Mouse (Mus musculus) monocyte, adult 5-6 weeks (primary cell): Measurements from ENCODE around the gene Mapk14. TPM values are rescaled to one million over a fixed set of nuclear protein-coding genes. Genes with fewer than 3 reads are reported as not detected.

ENCODE experiments used
- ATAC-seq: fragments of 153-309, 156-312 bp; replicated peaks from 2 replicates; pipeline ENCODE4 v1.8.0; 2017; ENCODE audit warnings: mild to moderate bottlenecking; ENCODE audit not compliant: low TSS enrichment, insufficient number of reproducible peaks, severe bottlenecking, poor library complexity, low FRiP score
- total RNA-seq: library from RNA; stranded (forward); fragments of 200-1000, 200-491, 200-594 nt; gene quantifications from 3 replicates; pipeline ENCODE4 v1.2.3, GENCODE M21; 2017

Mapk14 gene
- total RNA-seq, 1 experiment from 2014 or later, result 181 TPM

- no peak for ATAC-seq
Observed at GRCm38 (mm10) chr17:28696641-28697040, 5.5 kb downstream of the Mapk14 start.

GRCm38 (mm10) chr17:28697290-28698195 lies 6.4 kb downstream of the Mapk14 start:
- peak; percentile 73 for ATAC-seq

DNA sequence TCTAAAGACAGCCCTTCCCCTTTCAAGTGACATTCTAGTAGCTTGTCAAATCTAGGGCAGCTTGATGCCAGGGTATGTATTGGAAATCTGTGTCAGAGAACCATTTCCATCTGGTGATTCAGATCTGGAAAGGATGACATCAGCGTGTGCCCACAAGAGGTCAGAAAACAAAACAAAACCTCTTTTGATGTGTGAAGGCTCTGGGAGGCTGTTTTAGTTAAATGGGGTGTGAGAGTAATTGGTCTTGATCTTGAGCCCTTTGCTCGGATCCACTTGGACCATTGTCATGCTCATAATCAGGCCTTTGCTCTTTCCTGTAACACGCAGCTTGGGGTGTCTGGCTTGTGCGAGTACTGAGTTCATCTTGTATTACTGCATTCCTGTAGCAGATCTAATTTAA lies 7.1 kb downstream of the Mapk14 start:
- no peak for ATAC-seq

- ATAC-seq, result no peak
Observed at GRCm38 (mm10) chr17:28698672-28699071, 7.5 kb downstream of the Mapk14 start.

DNA sequence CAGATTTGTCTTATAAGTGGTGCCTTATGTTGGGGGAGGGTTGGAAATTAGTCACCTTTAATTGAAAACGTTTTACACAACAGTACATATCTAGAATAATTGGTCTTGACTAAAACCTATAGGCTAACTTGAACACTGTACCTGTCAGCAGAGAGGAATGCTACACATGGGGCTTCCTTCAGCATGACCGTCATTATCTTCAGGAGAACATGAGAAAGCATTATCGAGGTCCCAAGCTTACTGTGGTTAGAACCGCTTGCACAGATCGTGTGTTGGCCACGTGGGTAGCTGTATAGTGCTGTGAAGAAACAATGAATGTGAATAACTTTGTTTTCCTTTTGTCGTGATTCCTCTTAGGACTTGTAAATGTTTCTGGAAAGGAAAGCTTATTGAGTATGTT lies 8.7 kb downstream of the Mapk14 start:
- ATAC-seq, result no peak

- no peak for ATAC-seq
Observed at GRCm38 (mm10) chr17:28701171-28701570, 10.0 kb downstream of the Mapk14 start.

DNA sequence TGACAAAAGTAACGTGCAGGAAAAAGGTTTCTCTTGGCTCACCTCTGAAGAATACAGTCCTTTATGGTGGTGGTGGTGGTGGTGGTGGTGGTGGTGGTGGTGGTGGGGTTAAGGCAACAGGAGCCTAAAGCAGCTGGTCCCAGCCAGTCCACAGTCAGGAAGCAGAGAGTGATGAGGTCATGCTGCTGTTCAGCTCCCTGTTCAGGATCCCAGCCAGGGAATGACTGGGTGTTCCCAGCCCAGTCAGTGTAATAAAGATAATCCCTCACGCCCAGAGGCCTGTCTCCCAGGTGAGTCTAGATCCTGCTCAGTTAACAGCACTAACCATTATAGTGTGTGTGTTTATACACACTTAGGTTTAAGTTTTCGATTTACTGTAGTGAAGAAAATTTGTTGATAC lies 10.6 kb downstream of the Mapk14 start:
- ATAC-seq, result no peak

DNA sequence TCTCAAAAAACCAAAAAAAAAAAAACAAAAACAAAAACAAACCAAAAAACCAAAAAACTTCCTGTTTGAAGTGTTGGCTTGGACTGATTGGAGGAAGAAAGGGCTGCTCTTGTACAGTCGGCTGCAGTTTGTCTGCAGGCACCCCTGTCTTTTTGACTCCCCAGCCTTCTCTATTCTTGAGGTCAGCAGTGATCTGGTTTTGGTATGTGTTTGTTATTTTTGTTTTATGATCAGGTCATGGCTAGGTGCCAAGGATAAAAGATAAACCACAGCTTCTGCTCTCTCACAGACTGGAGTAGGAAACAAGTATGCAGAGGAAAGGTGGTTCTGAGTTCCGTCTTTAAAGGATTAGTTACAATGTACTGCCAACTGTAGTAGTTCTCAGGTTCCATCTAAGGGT lies 11.5 kb downstream of the Mapk14 start:
- peak; percentile 62 for ATAC-seq

DNA sequence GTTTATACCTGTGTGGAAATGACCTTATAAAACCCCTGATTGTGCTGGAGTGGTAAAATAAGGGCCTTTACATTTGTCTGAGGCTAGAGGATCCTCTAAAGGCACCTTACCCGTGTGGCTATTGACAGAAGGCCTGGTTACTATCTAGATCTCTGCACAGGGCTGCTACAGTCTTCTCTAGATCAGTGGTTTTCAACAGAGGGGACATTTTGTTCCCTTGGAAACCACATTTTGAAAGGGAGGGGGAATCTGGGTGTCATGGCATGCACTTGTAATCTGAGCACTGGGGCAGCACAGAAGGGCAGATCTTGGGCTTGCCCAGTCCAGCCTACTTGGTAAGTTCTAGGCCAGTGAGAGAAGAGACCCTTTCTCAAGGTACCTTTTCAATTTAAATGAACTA lies 15.6 kb downstream of the Mapk14 start:
- ATAC-seq, result no peak

GRCm38 (mm10) chr17:28707136-28707627 lies 16.1 kb downstream of the Mapk14 start:
- peak; percentile 23; the same call in 1 of the 2 replicates for ATAC-seq

DNA sequence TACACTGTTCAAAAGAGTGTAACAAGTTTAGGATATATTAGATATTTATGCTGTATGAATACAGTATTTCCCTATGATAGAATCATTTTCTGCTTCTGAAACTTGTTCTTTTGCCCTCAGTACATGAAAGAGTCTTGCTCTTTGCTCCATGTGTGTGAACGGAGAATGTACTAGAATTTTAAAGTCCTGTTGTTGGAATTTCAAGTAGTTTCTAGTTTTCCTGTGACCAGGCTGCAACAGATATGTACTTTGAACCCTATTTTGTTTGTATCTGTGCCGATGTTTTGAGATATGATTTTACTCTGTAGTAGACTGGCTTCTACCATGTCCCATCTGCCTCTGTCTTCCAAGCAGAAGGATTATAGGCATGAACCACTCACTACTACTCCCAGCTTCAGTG lies 16.7 kb downstream of the Mapk14 start:
- ATAC-seq, result no peak

GRCm38 (mm10) chr17:28708989-28709388 lies 17.9 kb downstream of the Mapk14 start:
- ATAC-seq, result peak; percentile 55; the same call in 1 of the 2 replicates

DNA sequence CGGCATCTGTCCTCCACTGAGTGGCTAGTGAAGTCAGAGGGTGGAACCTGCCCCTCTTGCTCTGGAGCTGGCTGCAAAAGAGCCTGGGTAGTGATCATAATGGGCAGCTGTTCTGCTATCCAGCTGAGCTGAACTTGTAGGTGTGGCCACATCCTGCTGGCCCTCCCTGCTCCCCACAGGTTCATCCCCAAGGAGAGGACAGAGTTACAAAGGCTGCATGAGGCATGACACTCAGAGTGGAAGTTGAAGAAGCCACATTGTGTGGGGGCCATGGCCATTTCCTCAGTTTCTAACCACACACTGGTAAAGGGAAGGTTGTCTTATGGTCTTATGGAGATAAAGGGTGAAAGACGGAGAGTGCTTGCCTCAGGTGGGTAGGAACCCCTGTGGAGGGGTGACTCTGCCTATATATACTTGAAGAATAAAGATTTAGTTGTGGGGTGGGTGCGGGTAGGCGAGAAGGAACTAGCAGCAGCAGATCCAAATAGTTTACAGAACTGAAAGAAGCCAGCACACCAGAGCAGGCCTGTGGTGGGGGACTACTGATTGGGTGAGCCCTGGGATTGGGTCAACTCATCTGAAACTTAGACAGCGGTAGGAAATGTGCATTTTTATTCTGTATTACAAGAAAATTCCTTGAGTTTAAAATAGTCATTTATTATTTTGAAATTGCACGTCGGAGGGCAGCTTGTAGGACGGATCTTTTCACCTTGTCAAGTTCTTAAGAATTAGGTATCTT lies 18.6 kb downstream of the Mapk14 start:
- ATAC-seq, result peak; percentile 69

DNA sequence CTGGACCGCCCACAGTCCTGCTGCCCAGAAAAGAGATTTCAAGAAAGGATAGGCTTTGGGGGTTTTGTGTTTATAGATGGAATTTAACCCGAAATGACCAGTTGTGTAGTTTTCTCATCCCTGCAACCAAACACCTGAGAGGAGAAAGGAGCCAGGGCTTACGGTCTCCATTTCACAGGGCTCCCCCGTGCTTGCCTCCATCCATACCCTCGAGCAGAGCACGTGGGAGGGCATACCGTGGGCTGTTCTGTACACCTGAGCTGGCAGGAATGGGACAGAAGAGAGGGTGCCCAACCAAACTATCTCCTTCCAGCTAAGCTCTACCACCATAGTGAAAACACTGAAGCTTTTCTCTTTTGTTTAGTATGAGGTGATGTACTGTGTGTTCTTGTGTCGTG lies 19.2 kb downstream of the Mapk14 start:
- no peak for ATAC-seq

- no peak for ATAC-seq
Observed at GRCm38 (mm10) chr17:28711237-28711636, 20.1 kb downstream of the Mapk14 start.

DNA sequence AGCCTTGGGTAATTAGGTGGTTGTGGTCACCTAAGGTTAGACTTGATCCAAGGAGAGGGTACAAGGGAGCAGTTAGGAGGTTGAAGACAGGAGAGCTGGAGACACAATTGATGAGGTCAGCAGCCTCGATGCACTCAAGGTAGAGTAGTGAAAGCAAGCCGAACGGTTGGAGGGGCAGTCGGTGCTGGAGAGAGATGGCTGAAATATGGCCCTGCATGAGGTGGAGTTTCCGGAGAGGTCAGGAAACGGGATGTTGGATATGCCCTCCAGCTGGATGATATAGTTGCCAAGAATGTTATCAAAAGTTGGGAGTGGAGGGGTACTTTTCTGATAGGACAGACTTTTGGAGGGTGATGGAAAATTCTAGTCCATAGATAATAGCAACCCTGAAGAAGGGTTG lies 21.2 kb downstream of the Mapk14 start:
- ATAC-seq, result no peak

DNA sequence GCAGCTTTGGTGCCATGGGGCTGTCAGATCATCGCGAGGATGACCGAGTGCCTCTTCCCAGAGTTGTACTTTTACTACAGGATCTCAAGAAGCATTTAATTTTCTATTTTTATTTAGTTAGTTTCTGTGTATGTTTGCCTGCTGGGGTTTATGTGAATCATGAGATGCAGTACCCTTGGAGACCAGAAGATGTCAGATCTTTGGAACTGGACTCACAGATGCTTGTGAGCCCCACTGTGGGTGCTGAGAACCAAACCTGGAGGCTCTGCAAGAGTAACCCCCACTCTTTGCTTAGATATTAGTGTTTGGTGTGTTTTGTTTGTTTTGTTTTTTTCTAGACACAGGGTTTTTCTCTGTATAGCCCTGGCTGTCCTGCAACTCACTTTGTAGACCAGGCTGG lies 22.9 kb downstream of the Mapk14 start:
- ATAC-seq, result no peak

DNA sequence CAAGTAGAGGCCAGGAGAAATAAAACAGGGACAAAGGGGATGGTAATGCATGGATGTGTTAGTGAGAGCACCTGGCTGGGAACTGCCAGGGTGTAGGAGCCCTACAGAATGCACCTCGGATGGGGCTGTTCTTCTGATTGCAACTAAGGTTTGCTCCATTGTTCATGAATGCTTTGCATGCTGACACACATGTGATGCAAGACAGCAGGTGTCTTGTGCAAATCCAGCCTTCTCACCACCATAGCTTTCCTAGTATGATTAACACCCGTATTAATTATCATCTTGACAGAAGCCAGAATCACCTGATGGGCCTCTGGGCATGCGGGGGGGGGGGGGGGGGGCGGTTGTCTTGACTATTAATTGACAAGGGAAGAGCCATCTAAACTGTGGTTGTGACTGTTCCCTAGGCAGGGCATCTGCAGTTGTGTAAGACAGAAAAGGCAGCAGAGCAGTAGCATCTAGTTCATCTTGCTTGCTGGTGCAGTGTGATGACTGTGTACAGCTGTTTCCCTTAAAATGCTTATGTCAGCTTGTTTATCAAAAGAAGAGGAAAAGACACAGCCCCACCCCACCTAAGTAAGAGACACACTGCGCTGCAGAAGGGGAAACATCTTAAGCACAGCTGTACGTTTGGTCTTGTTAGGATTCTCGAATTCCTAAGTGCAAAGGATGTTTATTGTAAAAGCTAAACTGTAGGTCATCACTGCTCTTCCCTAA lies 24.9 kb downstream of the Mapk14 start:
- peak; percentile 70 for ATAC-seq

DNA sequence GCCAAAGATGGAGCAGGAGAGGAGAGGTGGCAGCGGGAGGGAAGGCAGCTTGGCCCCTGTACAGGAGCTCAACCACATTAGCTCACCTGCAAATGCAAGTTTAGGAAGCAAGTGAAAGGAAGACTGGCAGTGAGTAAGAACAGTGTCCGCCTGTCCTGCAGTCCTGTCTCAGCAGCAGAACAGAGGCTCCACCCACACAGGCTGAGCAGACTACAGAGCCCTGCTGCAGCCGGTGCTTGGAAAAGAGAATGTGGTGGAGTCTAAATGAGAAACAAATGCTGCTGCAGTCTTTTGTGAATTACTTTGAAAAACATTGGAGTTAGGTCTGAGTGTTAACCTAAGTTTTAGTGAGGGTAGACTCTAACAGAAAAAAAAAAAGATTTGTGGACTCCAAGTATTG lies 26.4 kb downstream of the Mapk14 start:
- no peak for ATAC-seq
